Mouse (Mus musculus) heart, embryonic 12.5 days (tissue): Measurements from ENCODE around the gene Zfp687. TPM values are rescaled to one million over a fixed set of nuclear protein-coding genes. Genes with fewer than 3 reads are reported as not detected.

Experiments
- ATAC-seq: fragments of 200-750 bp; cut with Nextera tagmentation; 2 replicates; pipeline ENCODE4 v1.8.0; 2017; ENCODE audit warnings: moderate TSS enrichment, moderate library complexity; ENCODE audit not compliant: insufficient number of reproducible peaks, low FRiP score
- H3K27ac ChIP-seq: fragments of 300-500 bp; sonication (generic); 2 replicates; pipeline ENCODE4 v1.5.1; 2016; ENCODE audit warnings: mild to moderate bottlenecking, moderate library complexity; ENCODE audit not compliant: poor library complexity, severe bottlenecking
- H3K27me3 ChIP-seq: fragments of 300-500 bp; sonication (generic); replicated peaks from 2 replicates; pipeline ENCODE4 v1.6.1; 2016; ENCODE audit warnings: mild to moderate bottlenecking, moderate library complexity
- H3K36me3 ChIP-seq: fragments of 300-500 bp; sonication (generic); 2 replicates; pipeline ENCODE4 v1.6.1; 2016; ENCODE audit warnings: mild to moderate bottlenecking, moderate library complexity
- H3K4me1 ChIP-seq: fragments of 300-500 bp; sonication (generic); replicated peaks from 2 replicates; pipeline ENCODE4 v1.6.1; 2016; ENCODE audit warnings: mild to moderate bottlenecking
- H3K4me2 ChIP-seq: fragments of 300-500 bp; sonication (generic); 2 replicates; pipeline ENCODE4 v1.6.1; 2016; ENCODE audit warnings: mild to moderate bottlenecking, moderate library complexity
- H3K4me3 ChIP-seq: fragments of 300-500 bp; sonication (generic); 2 replicates; pipeline ENCODE4 v1.5.1; 2016; ENCODE audit warnings: mild to moderate bottlenecking
- H3K9ac ChIP-seq: fragments of 300-500 bp; sonication (generic); 2 replicates; pipeline ENCODE4 v1.6.1; 2016; ENCODE audit warnings: mild to moderate bottlenecking, moderate library complexity
- H3K9me3 ChIP-seq: fragments of 300-500 bp; sonication (generic); replicated peaks from 2 replicates; pipeline ENCODE4 v1.6.1; 2016; ENCODE audit warnings: mild to moderate bottlenecking, moderate library complexity
- WGBS: fragments of 180-500 bp; shearing (Covaris S2); methylation state at CpG from one replicate; pipeline ENCODE4 v1.1.7; 2016; 5-methylcytosine and 5-hydroxymethylcytosine counted together
- polyA plus RNA-seq: library from polyadenylated mRNA; unstranded; fragments of >200 nt; fragmentation: Nextera tagmentation; extraction: Ambion mirVana; gene quantifications from 2 replicates; pipeline ENCODE4 v1.2.1, GENCODE M21; 2016

The Zfp687 gene
- polyA plus RNA-seq = 23.2 and 25.6 TPM in 2 replicates

DNA sequence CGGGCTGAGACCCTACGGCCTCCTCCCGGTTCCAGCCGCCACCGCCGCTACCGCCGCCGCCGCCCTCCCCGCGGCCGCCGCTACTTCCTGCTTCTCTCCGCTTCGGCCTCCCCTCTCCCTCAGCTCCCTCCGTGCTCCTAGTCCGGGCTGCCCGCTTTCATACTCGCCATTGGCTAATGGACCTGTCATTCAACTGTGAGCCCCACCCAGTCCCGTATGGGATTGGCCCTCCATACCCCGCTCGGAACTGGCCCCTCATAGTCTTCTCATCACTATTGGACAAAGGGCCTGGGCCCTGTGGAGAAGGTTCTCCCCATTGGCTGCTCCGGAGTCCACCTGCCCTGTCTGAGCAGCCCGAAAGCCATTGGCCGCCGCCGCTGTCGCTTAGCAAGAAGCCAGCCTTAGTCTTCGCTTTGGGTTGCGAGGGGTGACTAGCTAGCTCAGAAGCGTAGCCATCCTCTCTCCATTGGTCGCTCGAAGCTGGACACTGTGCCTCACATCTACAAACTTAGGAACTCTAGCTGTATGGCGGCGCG, at the start of gene Zfp687:
Gene Zfp687 (minus strand): TSS at position 112 of the 536 bp plus-strand sequence.
- ATAC-seq = peak; percentile 98
- Histone ChIP-seq H3K4me3 (peak within 1 kb of the TSS; percentile 83), H3K36me3 (peaks cover 21% of the 10 kb centered on the region), H3K4me2 (peak within 1 kb of the TSS; percentile 97), H3K9ac (peak within 1 kb of the TSS; percentile 84), H3K4me1 (peaks cover 26% of the 10 kb centered on the region), H3K27me3 (no peaks in the 10 kb centered on the region), H3K27ac (peak within 1 kb of the TSS; percentile 90), H3K9me3 (no peaks in the 10 kb centered on the region)
- 1% methylated on average over 37 of the region's 37 CpGs for WGBS

DNA sequence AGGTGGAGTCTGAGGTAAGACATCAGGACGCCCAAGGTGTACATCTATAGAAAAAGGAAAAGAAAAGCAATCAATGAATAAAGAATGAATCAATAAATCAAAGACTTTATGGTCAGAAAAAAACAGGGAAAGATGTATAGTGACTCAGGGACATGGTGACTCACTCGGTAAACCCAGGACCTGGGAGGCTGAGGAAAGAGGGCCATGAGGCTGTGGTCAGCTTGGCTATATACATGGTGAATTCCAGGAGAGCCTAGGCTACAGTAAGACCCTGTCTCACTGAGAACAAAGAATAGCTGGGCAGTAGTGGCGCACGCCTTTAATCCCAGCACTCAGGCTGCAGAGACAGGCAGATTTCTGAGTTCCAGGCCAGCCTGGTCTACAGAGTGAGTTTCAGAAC, 48.5 kb upstream of the Zfp687 start:
- no peak overlapping the region for H3K4me3 ChIP-seq
- peaks cover 98% of the 10 kb centered on the region for H3K36me3 ChIP-seq
- no peak overlapping the region for H3K27ac ChIP-seq
- no peak overlapping the region for H3K9ac ChIP-seq
- no peaks in the 10 kb centered on the region for H3K27me3 ChIP-seq
- peaks cover 9% of the 10 kb centered on the region; the same call in 1 of the 2 replicates for H3K4me1 ChIP-seq
- H3K4me2 ChIP-seq = no peak overlapping the region
- H3K9me3 ChIP-seq = no peaks in the 10 kb centered on the region
- no peak for ATAC-seq
- WGBS = 92% methylated on average over 4 of the region's 4 CpGs

DNA sequence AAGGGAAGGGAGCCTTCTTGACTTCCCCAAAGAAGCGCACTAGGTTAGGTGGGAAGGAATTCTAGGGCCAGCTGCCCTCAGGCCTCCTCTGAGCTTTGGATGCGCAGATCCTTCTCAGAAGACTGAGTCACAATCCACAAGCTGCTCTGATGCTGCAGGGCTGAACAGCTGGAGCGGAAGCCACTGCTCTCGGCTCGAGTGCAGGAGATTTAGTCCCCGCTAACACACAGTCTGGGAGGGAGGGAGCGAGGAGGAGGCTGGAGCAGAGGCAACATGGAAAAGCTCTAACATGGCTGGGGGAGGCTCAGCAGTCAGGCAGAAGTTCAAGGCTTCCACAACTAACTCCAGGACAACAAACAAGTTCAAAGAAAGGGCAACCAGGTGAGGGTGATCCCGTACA, 42.8 kb upstream of the Zfp687 start:
- no peak for ATAC-seq
- Histone ChIP-seq H3K9me3 (no peaks in the 10 kb centered on the region), H3K36me3 (peaks cover 56% of the 10 kb centered on the region), H3K27ac (no peak overlapping the region), H3K27me3 (no peaks in the 10 kb centered on the region), H3K4me3 (no peak overlapping the region), H3K4me1 (peaks cover 31% of the 10 kb centered on the region), H3K9ac (peak overlapping the region; percentile 7; the same call in 1 of the 2 replicates), H3K4me2 (no peak overlapping the region)
- 80% methylated on average over 8 of the region's 8 CpGs for whole genome bisulfite sequencing

DNA sequence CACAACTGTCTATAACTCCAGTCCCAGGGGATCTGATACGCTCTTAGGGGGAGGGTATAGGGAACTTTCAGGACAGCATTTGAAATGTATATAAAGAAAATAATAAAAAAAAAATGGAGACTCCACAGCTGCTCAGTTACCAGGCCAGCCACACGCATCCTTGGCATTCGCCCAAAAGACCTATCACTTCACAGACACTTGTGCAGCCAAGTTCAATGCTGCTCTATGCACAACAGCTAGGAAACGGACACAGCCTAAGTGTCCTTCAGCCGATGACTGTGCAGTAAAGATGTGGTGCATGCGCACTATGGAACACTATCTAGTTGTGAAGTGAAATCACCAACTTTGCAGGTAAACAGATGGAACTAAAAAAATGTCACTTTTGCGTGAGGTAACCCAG, 41.0 kb upstream of the Zfp687 start:
- H3K27me3 ChIP-seq = no peaks in the 10 kb centered on the region
- H3K4me2 ChIP-seq = no peak overlapping the region
- no peaks in the 10 kb centered on the region for H3K9me3 ChIP-seq
- peaks cover 26% of the 10 kb centered on the region for H3K4me1 ChIP-seq
- no peak for ATAC-seq
- 67% methylated on average over 7 of the region's 7 CpGs for WGBS
- H3K27ac ChIP-seq = no peak overlapping the region; the same call in 1 of the 2 replicates
- H3K36me3 ChIP-seq = peaks cover 38% of the 10 kb centered on the region
- no peak overlapping the region for H3K9ac ChIP-seq
- no peak overlapping the region for H3K4me3 ChIP-seq

DNA sequence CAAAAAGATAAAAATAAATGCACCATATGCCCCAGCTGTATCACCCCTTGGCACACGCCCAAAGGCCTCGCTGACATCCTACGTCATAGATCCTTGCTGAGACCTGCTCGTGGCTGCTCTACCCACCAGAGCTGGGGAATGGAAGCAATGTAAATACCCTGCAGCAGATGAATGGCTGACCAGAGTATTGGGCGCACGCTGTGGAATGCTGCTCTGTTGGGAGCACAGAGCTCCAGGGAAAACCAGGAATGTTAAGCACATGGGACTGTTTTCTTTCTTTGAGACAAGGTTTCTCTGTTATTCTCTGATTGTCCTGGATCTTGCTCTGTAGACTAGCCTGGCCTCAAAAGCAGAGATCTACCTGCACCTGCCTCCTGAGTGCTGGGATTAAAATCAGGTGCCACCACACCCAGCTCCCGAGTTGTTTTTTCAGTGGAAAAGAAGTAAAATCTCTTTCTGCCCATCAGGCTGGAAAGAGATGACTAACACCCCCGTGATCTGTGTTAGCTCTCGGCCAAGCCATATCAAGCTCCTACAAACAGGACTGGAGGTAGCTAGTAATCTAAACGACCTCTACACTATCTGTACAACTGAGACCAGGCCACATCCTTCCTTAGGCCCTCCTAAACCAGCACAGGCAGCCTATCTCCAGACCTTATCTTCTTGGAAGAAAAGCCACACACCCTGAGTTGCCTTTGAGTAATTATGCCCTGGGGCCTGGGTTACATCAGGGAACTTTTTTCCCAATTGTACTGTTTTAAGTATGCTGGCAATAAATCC, 39.4 kb upstream of the Zfp687 start:
- Histone ChIP-seq H3K27me3 (no peaks in the 10 kb centered on the region), H3K9ac (no peak overlapping the region), H3K9me3 (no peaks in the 10 kb centered on the region), H3K36me3 (peaks cover 22% of the 10 kb centered on the region), H3K4me1 (peaks cover 26% of the 10 kb centered on the region), H3K4me2 (peak overlapping the region; percentile 20), H3K27ac (peak overlapping the region; percentile 91), H3K4me3 (no peak overlapping the region)
- peak; percentile 75 for ATAC-seq
- 5% methylated on average over 10 of the region's 10 CpGs for WGBS

DNA sequence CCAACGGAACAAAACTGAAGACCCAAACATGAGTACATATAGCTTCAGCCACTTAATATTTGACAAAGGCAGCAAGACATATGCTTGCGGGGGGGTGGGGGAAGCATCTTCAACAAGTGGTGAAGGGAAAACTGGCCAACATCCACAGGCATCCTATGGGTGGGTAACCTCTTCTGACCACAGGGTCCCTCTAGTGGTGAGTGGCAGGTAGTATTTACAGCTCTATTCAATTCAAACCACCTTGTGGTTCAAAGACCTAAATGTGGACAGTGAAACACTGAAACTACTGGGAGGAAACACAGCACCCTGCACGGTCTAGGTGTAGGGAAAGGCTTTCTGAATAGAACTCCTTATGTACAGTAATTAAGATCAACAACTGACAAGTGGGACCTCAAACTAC, 38.5 kb upstream of the Zfp687 start:
- H3K9me3 ChIP-seq = no peaks in the 10 kb centered on the region
- H3K4me1 ChIP-seq = peaks cover 26% of the 10 kb centered on the region
- H3K27me3 ChIP-seq = no peaks in the 10 kb centered on the region
- 38% methylated on average over 3 of the region's 3 CpGs for WGBS
- H3K36me3 ChIP-seq = peaks cover 12% of the 10 kb centered on the region
- H3K27ac ChIP-seq = peak overlapping the region; percentile 77; the same call in 1 of the 2 replicates
- H3K9ac ChIP-seq = no peak overlapping the region
- ATAC-seq = no peak
- H3K4me3 ChIP-seq = no peak overlapping the region
- H3K4me2 ChIP-seq = no peak overlapping the region

DNA sequence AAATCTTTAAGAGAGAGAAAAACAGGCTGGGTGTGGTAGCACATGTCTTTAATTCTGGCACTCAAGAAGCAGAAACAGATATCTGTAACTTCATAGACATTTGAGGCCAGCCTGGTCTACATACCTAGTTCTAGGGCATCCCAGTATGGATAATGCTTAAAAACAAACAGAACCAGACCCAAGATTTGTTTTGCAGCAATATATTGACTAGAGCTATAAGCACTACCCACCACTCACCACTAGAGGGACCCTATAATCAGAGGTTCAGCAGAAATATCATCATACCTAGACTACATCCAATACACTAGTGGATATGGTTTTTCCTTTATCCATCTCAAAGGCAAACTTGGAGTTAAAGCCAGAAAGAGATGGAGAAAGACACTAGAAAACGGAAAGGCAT, 37.7 kb upstream of the Zfp687 start:
- Histone ChIP-seq H3K27me3 (no peaks in the 10 kb centered on the region), H3K4me3 (no peak overlapping the region), H3K9me3 (no peaks in the 10 kb centered on the region), H3K36me3 (peaks cover 6% of the 10 kb centered on the region), H3K9ac (no peak overlapping the region), H3K4me1 (peaks cover 29% of the 10 kb centered on the region), H3K27ac (no peak overlapping the region), H3K4me2 (no peak overlapping the region)
- 38% methylated on average over 1 of the region's 1 CpGs for WGBS
- no peak for ATAC-seq

DNA sequence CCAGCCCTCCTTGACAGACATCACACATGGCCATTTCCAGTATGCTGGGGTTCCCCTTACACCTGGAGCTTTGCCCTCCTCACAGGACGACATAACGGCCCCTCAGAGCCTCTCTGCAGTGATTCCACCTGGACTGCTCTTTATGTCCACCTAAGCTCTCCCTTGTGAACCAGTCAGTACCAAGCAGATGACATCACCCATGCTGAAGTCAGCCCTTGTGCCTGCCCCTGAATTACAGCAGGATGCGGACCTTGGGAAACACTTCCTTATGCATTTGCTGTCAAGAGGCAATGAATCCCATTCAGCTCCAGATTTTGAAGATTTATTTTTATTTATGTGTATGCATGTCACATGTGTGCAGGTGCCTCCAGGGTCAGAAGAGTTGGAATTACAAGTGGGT, 32.7 kb upstream of the Zfp687 start:
- Histone ChIP-seq H3K4me1 (0 out of 2 replicates have a peak, but pooled peaks cover 3% of the 10 kb centered on the region), H3K36me3 (no peaks in the 10 kb centered on the region), H3K9me3 (no peaks in the 10 kb centered on the region), H3K27me3 (no peaks in the 10 kb centered on the region), H3K4me2 (no peak overlapping the region), H3K4me3 (no peak overlapping the region), H3K9ac (no peak overlapping the region), H3K27ac (no peak overlapping the region)
- 72% methylated on average over 3 of the region's 3 CpGs for WGBS
- ATAC-seq = no peak

DNA sequence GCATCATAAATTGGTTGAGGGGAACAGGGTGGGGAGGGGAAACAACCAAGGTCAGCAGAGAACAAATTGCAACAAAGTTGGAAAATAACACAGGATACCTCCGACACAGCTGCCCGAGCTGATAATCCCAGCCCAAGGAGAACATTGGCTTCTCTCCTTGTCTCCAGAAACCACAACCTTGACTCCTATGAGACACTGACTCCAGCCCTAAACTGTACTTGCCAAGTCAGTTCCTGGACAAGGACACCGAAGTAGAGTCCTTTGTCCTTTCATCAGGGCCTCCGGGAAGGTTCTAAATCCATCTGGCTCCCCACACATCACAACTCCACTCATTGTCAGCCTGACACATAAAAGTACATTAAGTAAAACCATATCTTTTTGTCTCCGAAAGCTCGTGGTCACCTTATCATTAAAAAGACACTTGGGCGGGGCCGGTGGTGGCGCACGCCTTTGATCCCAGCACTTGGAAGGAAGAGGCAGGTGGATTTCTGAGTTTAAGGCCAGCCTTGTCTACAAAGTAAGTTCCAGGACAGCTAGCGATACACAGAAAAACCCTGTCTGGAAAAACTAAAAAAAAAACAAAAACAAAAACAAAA, 31.3 kb upstream of the Zfp687 start:
- 70% methylated on average over 11 of the region's 11 CpGs for WGBS
- H3K4me3 ChIP-seq = no peak overlapping the region
- no peak overlapping the region for H3K9ac ChIP-seq
- H3K4me2 ChIP-seq = no peak overlapping the region
- H3K4me1 ChIP-seq = peaks cover 5% of the 10 kb centered on the region
- H3K36me3 ChIP-seq = no peaks in the 10 kb centered on the region
- no peaks in the 10 kb centered on the region for H3K9me3 ChIP-seq
- H3K27me3 ChIP-seq = no peaks in the 10 kb centered on the region
- ATAC-seq = no peak
- no peak overlapping the region for H3K27ac ChIP-seq

DNA sequence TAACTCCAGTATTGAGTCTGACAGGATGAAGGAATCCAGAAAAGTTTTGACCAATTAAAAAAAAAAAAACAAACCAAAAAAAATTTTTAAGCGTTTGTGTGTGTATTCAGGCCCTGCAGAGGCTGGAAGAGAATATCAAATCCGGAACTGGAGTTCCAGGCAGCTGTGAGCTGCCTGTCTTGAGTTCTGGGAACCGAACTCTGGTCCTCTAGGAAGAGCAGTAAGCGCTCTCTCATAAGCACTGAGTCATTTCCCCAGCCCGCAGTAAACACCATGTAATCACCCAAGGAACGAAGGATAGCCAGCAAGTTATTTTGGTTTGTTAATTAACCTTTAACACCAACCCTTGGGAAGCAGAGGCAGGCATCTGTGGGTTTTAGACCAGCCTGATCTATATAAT, 28.0 kb upstream of the Zfp687 start:
- H3K9me3 ChIP-seq = no peaks in the 10 kb centered on the region
- peaks cover 8% of the 10 kb centered on the region for H3K4me1 ChIP-seq
- 74% methylated on average over 6 of the region's 6 CpGs for WGBS
- H3K36me3 ChIP-seq = peaks cover 5% of the 10 kb centered on the region; the same call in 1 of the 2 replicates
- no peak for ATAC-seq
- no peak overlapping the region for H3K4me3 ChIP-seq
- no peak overlapping the region for H3K9ac ChIP-seq
- H3K27me3 ChIP-seq = no peaks in the 10 kb centered on the region
- no peak overlapping the region for H3K4me2 ChIP-seq
- H3K27ac ChIP-seq = no peak overlapping the region

DNA sequence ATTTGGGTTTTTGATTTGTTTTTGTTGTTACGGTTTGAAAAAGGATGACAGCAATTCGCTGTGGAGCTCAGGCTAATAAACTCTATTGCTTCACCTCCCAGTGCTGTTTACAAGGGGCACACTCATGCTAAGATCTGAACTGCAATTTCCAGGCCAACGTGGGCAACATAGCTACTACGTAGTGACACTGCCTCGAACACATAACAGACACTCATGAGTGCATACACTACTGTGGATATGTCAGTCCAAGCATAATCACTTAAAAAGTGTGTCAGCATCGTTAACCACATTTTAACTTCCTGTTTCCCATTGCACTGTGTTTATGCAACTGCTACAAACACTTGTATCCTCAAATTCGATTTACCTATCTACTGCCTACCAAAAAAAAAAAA, 27.6 kb upstream of the Zfp687 start:
- Histone ChIP-seq H3K9me3 (no peaks in the 10 kb centered on the region), H3K4me2 (peak overlapping the region; percentile 64), H3K9ac (peak overlapping the region; percentile 38; the same call in 1 of the 2 replicates), H3K4me3 (peak overlapping the region; percentile 82), H3K27ac (peak overlapping the region; percentile 64; the same call in 1 of the 2 replicates), H3K27me3 (no peaks in the 10 kb centered on the region), H3K4me1 (peaks cover 7% of the 10 kb centered on the region), H3K36me3 (peaks cover 10% of the 10 kb centered on the region; the same call in 1 of the 2 replicates)
- peak; percentile 14; the same call in 1 of the 2 replicates for ATAC-seq
- WGBS = 26% methylated on average over 7 of the region's 7 CpGs
